Mouse (Mus musculus) erythroblast, embryonic 14.5 days (primary cell): ENCODE results near the gene Pga5.

Source experiments
- GATA1 ChIP-seq: IDR thresholded peaks from 2 replicates; pipeline ENCODE4 v1.6.1; 2012; ENCODE audit warnings: low read length, inconsistent platforms, mixed read lengths
- TAL1 ChIP-seq: IDR thresholded peaks from 3 replicates; pipeline ENCODE4 v1.6.1; 2012; ENCODE audit warnings: low read length, inconsistent platforms, mixed read lengths

- TF ChIP-seq TAL1: no peak
- TF ChIP-seq GATA1: no peak
These were observed 32.9 kb upstream of the Pga5 start for GRCm38 (mm10) chr19:10710751-10711150.
